Mouse (Mus musculus): ENCODE measurements around the gene Sh3bgrl2. TPM values are rescaled to one million over a fixed set of nuclear protein-coding genes. Genes with fewer than 3 reads are reported as not detected.

Sh3bgrl2 gene
- total RNA-seq, 2 experiments from 2014 or later: 27.4 to 27.6 TPM

- intact Hi-C loops (cut with DNase I): loop anchor here (5.0 kb wide), 1 partner anchor 122 kb away; no protein-coding TSS in a partner anchor
- DNase-seq (ENCODE audit: low spot score in 2 of 2): peak; percentile 93 to 95
Observed at GRCm38 (mm10) chr9:83609422-83610297, 61.5 kb downstream of the Sh3bgrl2 start.

GRCm38 (mm10) chr9:83615912-83616585 is 67.9 kb downstream of the Sh3bgrl2 start:
- intact Hi-C loops (cut with DNase I): no loop called here
- no peak for DNase-seq (ENCODE audit: low spot score in 2 of 2)

- DNase-seq (ENCODE audit: low spot score in 2 of 2): no peak
- intact Hi-C loops (cut with DNase I): no loop called here
Observed at GRCm38 (mm10) chr9:83616586-83617081, 68.5 kb downstream of the Sh3bgrl2 start.

- intact Hi-C loops (cut with DNase I): no loop called here
- no peak for DNase-seq (ENCODE audit: low spot score in 2 of 2)
Observed at GRCm38 (mm10) chr9:83623455-83623854, 75.3 kb downstream of the Sh3bgrl2 start.

- intact Hi-C loops (cut with DNase I): no loop called here
- DNase-seq (ENCODE audit: low spot score in 2 of 2): no peak
Observed at GRCm38 (mm10) chr9:83624193-83624592, 76.1 kb downstream of the Sh3bgrl2 start.

- intact Hi-C loops (cut with DNase I): no loop called here
- DNase-seq (ENCODE audit: low spot score in 2 of 2): no peak
Observed at GRCm38 (mm10) chr9:83625085-83625484, 77.0 kb downstream of the Sh3bgrl2 start.

- no peak for DNase-seq (ENCODE audit: low spot score in 2 of 2)
- intact Hi-C loops (cut with DNase I): no loop called here
Observed at GRCm38 (mm10) chr9:83628669-83629612, 80.8 kb downstream of the Sh3bgrl2 start.

- intact Hi-C loops (cut with DNase I): no loop called here
- DNase-seq (ENCODE audit: low spot score in 2 of 2): no peak
Observed at GRCm38 (mm10) chr9:83630341-83630740, 82.2 kb downstream of the Sh3bgrl2 start.

- intact Hi-C loops (cut with DNase I): no loop called here
- no peak for DNase-seq (ENCODE audit: low spot score in 2 of 2)
Observed at GRCm38 (mm10) chr9:83631920-83632319, 83.8 kb downstream of the Sh3bgrl2 start.

GRCm38 (mm10) chr9:83634703-83635102 is 86.6 kb downstream of the Sh3bgrl2 start:
- intact Hi-C loops (cut with DNase I): no loop called here

GRCm38 (mm10) chr9:83635997-83636396 is 87.9 kb downstream of the Sh3bgrl2 start:
- intact Hi-C loops (cut with DNase I): no loop called here
- no peak for DNase-seq (ENCODE audit: low spot score in 2 of 2)

More at GRCm38 (mm10) chr9:83634703-83635102, 86.6 kb downstream of the Sh3bgrl2 start:
- DNase-seq (ENCODE audit: low spot score in 2 of 2): no peak

GRCm38 (mm10) chr9:83643139-83643538 is 95.0 kb downstream of the Sh3bgrl2 start:
- intact Hi-C loops (cut with DNase I): no loop called here
- no peak for DNase-seq (ENCODE audit: low spot score in 2 of 2)

GRCm38 (mm10) chr9:83643833-83644232 is 95.7 kb downstream of the Sh3bgrl2 start:
- intact Hi-C loops (cut with DNase I): no loop called here
- DNase-seq (ENCODE audit: low spot score in 2 of 2): no peak

- intact Hi-C loops (cut with DNase I): no loop called here
- DNase-seq (ENCODE audit: low spot score in 2 of 2): no peak
Observed at GRCm38 (mm10) chr9:83646215-83646614, 98.1 kb downstream of the Sh3bgrl2 start.

GRCm38 (mm10) chr9:83646691-83647090 is 98.6 kb downstream of the Sh3bgrl2 start:
- intact Hi-C loops (cut with DNase I): no loop called here
- DNase-seq (ENCODE audit: low spot score in 2 of 2): peak in 1 of 2 experiments; percentile 42

- DNase-seq (ENCODE audit: low spot score in 2 of 2): no peak
- intact Hi-C loops (cut with DNase I): no loop called here
Observed at GRCm38 (mm10) chr9:83647919-83648705, 100.0 kb downstream of the Sh3bgrl2 start.

- intact Hi-C loops (cut with DNase I): no loop called here
- no peak for DNase-seq (ENCODE audit: low spot score in 2 of 2)
Observed at GRCm38 (mm10) chr9:83648733-83649132, 100.6 kb downstream of the Sh3bgrl2 start.

GRCm38 (mm10) chr9:83652015-83652414 is 103.9 kb downstream of the Sh3bgrl2 start:
- intact Hi-C loops (cut with DNase I): loop anchor here (5.0 kb wide), 1 partner anchor 40 kb away; no protein-coding TSS in a partner anchor
- no peak for DNase-seq (ENCODE audit: low spot score in 2 of 2)

Data from left cerebral cortex, postnatal 14 days (tissue).